Mouse (Mus musculus): ENCODE measurements around the gene AI987944.

Gene AI987944

DNA sequence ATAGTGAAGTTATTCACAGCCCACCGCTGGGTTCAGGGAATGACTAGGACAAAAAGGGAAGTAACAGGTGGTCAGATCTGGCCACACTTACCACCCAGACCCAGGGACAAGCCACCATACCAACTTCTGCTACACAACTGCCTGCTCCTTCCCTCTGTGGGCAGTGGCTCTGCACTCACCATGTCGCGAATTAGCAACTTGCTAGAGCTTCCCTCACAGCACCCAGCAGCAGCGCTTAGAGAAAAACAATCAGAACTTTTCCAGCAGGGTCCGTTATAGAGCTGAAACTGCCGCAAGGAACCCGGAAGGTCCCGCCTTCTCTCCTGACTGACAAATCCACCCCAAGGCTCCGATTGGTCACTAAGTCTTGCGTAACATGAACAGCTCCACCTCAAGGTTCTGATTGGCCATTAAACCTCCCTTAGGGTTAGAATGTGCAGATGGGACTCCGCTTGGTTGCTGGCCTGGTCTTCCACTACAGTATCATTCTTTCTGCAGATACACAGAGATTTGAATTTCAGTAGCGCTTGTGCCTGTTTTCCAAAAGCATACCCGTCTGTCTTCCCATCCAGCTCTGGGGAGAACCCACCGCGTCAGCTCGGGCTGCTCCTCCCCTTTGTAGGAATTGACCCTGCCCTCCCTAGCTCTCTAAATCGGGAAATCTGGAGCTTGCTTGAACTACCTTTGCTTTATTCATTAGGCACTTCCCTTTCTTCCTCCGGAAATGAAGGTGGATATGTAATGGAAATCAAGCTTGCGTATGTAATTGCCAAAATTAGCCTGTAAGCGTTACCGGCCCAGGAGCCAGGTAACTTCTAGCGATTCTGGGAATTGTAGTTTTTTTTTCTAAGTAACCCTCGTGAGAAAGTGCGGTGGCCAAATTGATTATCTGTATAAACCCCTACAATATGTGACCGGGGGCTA lies at the start of gene AI987944:
Gene AI987944 (minus strand): TSS at position 332 of the 924 bp plus-strand sequence.
- DNase-seq = peak; percentile 89

GRCm38 (mm10) chr7:41394130-41394529 lies 951 bp upstream of the AI987944 start:
- no peak for DNase-seq

All from kidney, postnatal 10 days (tissue).